Mouse (Mus musculus): ENCODE results near the gene Gstp3.

DNA sequence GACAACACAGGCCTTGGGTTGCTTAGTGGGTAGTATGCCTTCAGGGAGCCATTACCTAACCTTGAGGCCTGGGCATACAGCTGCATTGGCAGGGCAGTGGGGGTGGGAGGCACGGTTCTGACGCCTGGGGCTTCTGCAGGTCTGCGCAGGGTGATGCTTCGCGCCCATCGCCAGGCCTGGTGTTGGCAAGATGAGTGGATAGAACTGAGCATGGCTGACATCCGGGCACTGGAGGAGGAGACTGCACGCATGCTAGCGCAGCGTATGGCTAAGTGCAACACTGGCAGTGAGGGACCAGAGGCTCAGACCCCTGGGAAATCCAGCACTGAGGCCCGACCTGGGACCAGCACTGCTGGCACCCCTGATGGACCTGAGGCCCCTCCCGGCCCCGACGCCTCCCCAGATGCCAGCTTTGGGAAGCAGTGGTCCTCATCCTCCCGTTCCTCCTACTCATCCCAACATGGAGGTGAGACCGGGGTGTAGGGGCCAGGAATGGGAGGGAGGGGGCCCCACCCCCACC is 45.4 kb upstream of the Gstp3 start:
- TF ChIP-seq CTCF (IDR thresholded peaks at IDR 0.05; ENCODE audit: low read depth, low read length), result no peak
- no peak for TF ChIP-seq GATA1 (IDR thresholded peaks at IDR 0.05; ENCODE audit: borderline replicate concordance, low read length)
- no peak for TF ChIP-seq TAL1 (conservative IDR thresholded peaks at IDR 0.05; ENCODE audit: low read depth, low read length)
- TF ChIP-seq POLR2AphosphoS5 (IDR thresholded peaks at IDR 0.05; ENCODE audit: insufficient replicate concordance, low read depth, low read length), result no peak

Measured in G1E (cell line).